Mouse (Mus musculus) liver, embryonic 13.5 days (tissue): ENCODE results near the gene Rabggtb. TPM values are rescaled to one million over a fixed set of nuclear protein-coding genes. Genes with fewer than 3 reads are reported as not detected.

Experiments used
- ATAC-seq: fragments of 200-750 bp; cut with Nextera tagmentation; 2 replicates; pipeline ENCODE4 v1.8.0; 2017; ENCODE audit warnings: low read depth, mild to moderate bottlenecking, moderate number of reproducible peaks, moderate library complexity
- DNase-seq: peaks from one replicate; pipeline ENCODE4 v3.0.0; 2022
- H3K27ac ChIP-seq: fragments of 300-500 bp; sonication (generic); 2 replicates; pipeline ENCODE4 v1.5.1; 2015; ENCODE audit warnings: moderate library complexity, mild to moderate bottlenecking, inconsistent platforms
- H3K27me3 ChIP-seq: fragments of 300-500 bp; sonication (generic); 2 replicates; pipeline ENCODE4 v1.6.1; 2015; ENCODE audit warnings: mild to moderate bottlenecking, inconsistent platforms
- H3K36me3 ChIP-seq: fragments of 300-500 bp; sonication (generic); 2 replicates; pipeline ENCODE4 v1.6.1; 2015; ENCODE audit warnings: mild to moderate bottlenecking, inconsistent platforms
- H3K4me1 ChIP-seq: fragments of 300-500 bp; sonication (generic); replicated peaks from 2 replicates; pipeline ENCODE4 v1.6.1; 2015; ENCODE audit warnings: inconsistent platforms
- H3K4me2 ChIP-seq: fragments of 300-500 bp; sonication (generic); 2 replicates; pipeline ENCODE4 v1.6.1; 2015; ENCODE audit warnings: inconsistent platforms, mild to moderate bottlenecking, moderate library complexity
- H3K4me3 ChIP-seq: fragments of 300-500 bp; sonication (generic); replicated peaks from 2 replicates; pipeline ENCODE4 v1.5.1; 2015; ENCODE audit warnings: mild to moderate bottlenecking, inconsistent platforms
- H3K9ac ChIP-seq: fragments of 300-500 bp; sonication (generic); 2 replicates; pipeline ENCODE4 v1.6.1; 2015; ENCODE audit warnings: mild to moderate bottlenecking, inconsistent platforms
- H3K9me3 ChIP-seq: fragments of 300-500 bp; sonication (generic); replicated peaks from 2 replicates; pipeline ENCODE4 v1.6.1; 2016; ENCODE audit warnings: inconsistent platforms
- WGBS: fragments of 180-500 bp; shearing (Covaris S2); methylation state at CpG from one replicate; pipeline ENCODE4 v1.1.7; 2015; ENCODE audit not compliant: insufficient replicate concordance; 5-methylcytosine and 5-hydroxymethylcytosine counted together
- polyA plus RNA-seq: library from polyadenylated mRNA; unstranded; fragments of >200 nt; fragmentation: Nextera tagmentation; extraction: Ambion mirVana; gene quantifications from 2 replicates; pipeline ENCODE4 v1.2.1, GENCODE M21; 2015

Gene Rabggtb
- polyA plus RNA-seq, 1 experiment from 2014 or later: 56.3 TPM

DNA sequence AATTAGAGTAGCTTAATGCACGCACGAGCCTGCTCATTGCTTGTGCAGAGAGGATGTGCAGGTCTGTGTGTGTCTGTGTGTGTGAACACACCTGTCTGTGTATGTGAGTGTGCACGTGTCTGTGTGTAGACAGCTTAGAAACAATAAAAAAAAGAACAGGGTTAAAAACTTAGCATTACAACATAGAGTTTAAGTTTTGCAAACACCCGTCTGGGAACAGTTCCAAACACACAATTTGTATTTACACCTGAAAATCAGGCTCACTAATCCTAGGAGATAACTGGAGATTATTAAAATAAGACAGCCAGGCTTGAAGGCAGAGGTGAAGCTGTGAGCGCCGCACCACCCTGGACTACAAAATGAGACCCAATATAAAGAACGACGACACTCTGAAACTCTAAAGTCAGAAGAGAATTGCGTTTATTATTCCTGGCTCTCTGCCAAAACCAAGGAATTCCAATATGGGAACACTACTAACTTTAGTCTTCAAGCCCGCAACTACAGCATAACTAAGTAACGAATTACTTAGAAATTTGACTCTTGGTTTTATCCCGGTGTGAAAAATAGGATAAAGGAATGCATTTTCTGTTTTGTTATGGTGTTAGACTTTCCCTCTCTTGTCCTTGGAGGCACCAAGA, 30.3 kb upstream of the Rabggtb start:
- Histone ChIP-seq H3K27ac (peak overlapping the region; percentile 81; the same call in 1 of the 2 replicates), H3K36me3 (peaks cover 21% of the 10 kb centered on the region), H3K4me2 (peak overlapping the region; percentile 89), H3K27me3 (no peaks in the 10 kb centered on the region), H3K9me3 (no peaks in the 10 kb centered on the region), H3K9ac (peak overlapping the region; percentile 88), H3K4me3 (peak overlapping the region; percentile 86), H3K4me1 (peaks cover 47% of the 10 kb centered on the region)
- WGBS: 61% methylated on average over 12 of the region's 12 CpGs
- DNase-seq (no peak), ATAC-seq (no peak)

DNA sequence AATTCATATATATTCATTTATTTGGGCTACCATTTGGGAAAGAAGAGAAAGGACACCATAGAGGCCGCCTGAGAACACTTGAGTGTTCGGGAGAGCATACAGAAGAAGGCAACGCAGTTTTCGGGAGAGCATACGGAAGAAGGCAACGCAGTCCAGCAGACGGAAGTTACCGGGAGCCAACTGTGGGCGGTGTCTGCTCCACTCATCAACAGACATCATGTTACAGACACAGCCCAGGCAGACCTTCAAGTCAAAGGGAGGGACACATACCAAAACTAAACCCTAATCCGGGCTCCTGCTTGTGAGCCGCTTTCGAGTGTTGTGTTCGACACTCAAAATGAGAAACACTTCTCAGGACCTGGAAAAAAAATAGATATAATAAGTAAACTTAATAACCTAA, 28.8 kb upstream of the Rabggtb start:
- peaks cover 36% of the 10 kb centered on the region for H3K36me3 ChIP-seq
- no peak overlapping the region for H3K27ac ChIP-seq
- H3K4me1 ChIP-seq: peaks cover 47% of the 10 kb centered on the region
- no peaks in the 10 kb centered on the region for H3K9me3 ChIP-seq
- H3K4me3 ChIP-seq: no peak overlapping the region
- ATAC-seq (no peak), DNase-seq (no peak)
- H3K4me2 ChIP-seq: no peak overlapping the region
- 90% methylated on average over 13 of the region's 13 CpGs for WGBS
- H3K9ac ChIP-seq: no peak overlapping the region
- H3K27me3 ChIP-seq: no peaks in the 10 kb centered on the region

DNA sequence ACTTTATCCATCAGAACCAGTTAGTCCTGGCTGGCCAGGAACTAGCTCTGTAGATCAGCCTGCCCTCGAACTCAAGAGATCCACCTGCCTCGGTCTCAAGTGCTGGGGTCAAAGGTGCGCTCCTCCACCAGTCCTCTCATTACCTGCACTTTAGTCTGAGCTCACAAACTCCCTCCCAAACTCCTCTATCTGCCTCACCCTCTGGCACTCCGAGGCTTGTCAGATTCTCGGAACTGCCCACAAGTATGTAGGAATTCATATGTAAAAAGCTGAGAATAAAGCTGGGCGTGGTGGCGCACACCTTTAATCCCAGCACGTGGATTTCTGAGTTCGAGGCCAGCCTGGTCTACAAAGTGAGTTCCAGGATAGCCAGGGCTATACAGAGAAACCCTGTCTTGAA, 27.7 kb upstream of the Rabggtb start:
- ATAC-seq (no peak), DNase-seq (no peak)
- Histone ChIP-seq H3K27me3 (no peaks in the 10 kb centered on the region), H3K9ac (no peak overlapping the region), H3K27ac (no peak overlapping the region), H3K4me1 (peaks cover 47% of the 10 kb centered on the region), H3K4me2 (no peak overlapping the region), H3K9me3 (no peaks in the 10 kb centered on the region), H3K4me3 (no peak overlapping the region), H3K36me3 (peaks cover 44% of the 10 kb centered on the region)
- WGBS: 81% methylated on average over 9 of the region's 9 CpGs

DNA sequence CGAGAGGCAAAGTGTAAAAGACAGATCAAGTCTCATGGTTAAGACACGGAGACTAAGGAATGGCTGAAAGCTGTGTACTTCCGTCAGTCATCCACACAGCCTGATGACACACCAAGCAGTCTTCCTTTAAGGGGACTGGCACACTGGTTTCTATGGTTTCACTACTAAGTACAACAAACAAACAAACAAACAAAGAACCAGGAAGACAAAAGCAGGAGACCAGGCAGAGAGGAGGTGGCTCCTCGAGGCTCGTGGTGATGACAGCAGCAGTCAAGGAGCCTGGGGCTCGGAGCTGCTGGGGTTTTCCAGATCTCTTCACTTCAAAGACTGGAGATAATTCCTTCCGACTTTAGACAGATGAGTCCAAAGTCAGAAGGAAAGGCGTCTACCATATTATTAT, 27.2 kb upstream of the Rabggtb start:
- H3K4me3 ChIP-seq: no peak overlapping the region
- DNase-seq (no peak), ATAC-seq (no peak)
- peaks cover 47% of the 10 kb centered on the region for H3K36me3 ChIP-seq
- no peak overlapping the region for H3K9ac ChIP-seq
- H3K27ac ChIP-seq: no peak overlapping the region
- no peak overlapping the region for H3K4me2 ChIP-seq
- no peaks in the 10 kb centered on the region for H3K9me3 ChIP-seq
- WGBS: 73% methylated on average over 8 of the region's 8 CpGs
- H3K4me1 ChIP-seq: peaks cover 42% of the 10 kb centered on the region
- no peaks in the 10 kb centered on the region for H3K27me3 ChIP-seq

DNA sequence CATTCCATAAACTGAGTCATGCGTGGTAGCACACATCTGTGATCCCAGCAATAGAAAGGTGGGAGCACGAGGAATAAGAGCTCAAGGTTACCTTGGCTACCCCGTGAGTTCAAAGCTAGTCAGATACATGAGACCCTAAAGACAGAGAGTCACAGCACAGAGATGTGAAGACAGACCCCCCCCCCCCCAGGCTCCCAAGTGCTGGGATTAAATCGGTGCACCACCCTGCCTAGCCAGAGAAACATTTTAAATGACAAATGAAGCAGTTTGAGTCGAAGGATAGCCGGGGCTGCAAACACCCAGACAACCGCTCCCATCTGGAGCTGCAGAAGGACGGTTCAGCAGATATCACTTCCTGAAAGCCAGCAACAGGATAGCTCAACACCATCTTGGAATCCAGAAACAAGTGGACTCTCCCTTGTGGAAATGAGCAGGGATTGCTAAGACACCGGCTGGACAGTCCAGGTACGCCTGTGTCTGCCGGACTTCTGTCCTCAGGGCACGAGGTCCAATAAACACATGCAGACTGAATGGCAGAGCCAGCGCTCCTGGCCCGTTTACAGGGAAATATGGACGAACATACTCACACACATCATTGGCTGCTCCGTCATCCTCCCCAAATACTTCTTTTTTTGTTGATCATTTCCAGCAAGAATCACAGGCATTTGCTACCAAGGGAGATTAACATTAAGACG, 24.5 kb upstream of the Rabggtb start:
- no peaks in the 10 kb centered on the region for H3K9me3 ChIP-seq
- H3K4me2 ChIP-seq: no peak overlapping the region
- H3K4me3 ChIP-seq: no peak overlapping the region
- no peaks in the 10 kb centered on the region for H3K27me3 ChIP-seq
- H3K27ac ChIP-seq: no peak overlapping the region
- 87% methylated on average over 17 of the region's 17 CpGs for WGBS
- DNase-seq (no peak), ATAC-seq (no peak)
- no peak overlapping the region for H3K9ac ChIP-seq
- peaks cover 20% of the 10 kb centered on the region for H3K4me1 ChIP-seq
- peaks cover 69% of the 10 kb centered on the region for H3K36me3 ChIP-seq

DNA sequence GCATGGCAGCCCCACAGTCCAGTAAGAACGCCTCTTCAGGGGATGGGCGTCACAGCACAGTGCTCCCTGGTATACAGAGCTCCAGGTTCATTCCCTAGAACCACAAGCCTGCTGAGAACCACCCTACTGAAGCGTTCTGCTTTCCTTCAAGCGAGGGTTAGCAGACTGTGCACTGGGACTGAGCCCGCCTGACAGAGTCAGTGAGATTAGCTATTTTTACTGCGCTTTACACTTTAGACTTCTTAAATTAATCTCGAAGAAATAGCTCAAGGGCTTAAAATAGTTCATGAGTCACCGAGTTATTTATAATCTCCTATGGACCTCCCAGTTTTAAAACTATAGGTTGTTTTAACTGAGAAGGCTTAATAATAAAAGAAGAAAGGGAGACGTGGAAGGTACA, 23.1 kb upstream of the Rabggtb start:
- Histone ChIP-seq H3K4me1 (peaks cover 10% of the 10 kb centered on the region; the same call in 1 of the 2 replicates), H3K4me2 (no peak overlapping the region), H3K9ac (no peak overlapping the region), H3K9me3 (no peaks in the 10 kb centered on the region), H3K27me3 (no peaks in the 10 kb centered on the region), H3K36me3 (peaks cover 71% of the 10 kb centered on the region), H3K4me3 (no peak overlapping the region), H3K27ac (no peak overlapping the region)
- 79% methylated on average over 9 of the region's 9 CpGs for WGBS
- ATAC-seq (no peak), DNase-seq (no peak)

DNA sequence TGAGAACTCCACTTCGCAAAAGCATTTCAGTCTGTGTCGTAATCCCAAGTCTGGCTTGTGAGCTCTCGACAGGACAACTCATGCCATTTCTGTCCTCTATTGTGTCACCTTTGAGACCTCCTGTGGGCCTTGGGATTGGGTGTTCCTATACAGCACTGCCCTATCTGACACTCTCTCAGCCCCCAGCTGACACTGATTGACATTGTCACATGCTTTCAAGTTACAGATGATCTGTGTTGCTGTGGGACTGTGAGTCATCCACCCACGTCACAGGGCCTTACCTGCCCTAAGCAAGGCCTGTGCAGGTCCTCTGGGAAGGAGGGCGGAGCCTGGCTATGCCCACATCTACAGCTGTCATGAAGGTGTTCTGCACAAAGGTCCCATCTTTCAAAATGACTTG, 19.7 kb upstream of the Rabggtb start:
- H3K27ac ChIP-seq: no peak overlapping the region
- no peak overlapping the region for H3K4me3 ChIP-seq
- H3K4me1 ChIP-seq: 0 out of 2 replicates have a peak, but pooled peaks cover 4% of the 10 kb centered on the region
- peaks cover 80% of the 10 kb centered on the region for H3K36me3 ChIP-seq
- no peak for ATAC-seq
- no peak for DNase-seq
- no peak overlapping the region for H3K4me2 ChIP-seq
- 73% methylated on average over 5 of the region's 5 CpGs for WGBS
- no peaks in the 10 kb centered on the region for H3K27me3 ChIP-seq
- H3K9me3 ChIP-seq: no peaks in the 10 kb centered on the region
- H3K9ac ChIP-seq: no peak overlapping the region

DNA sequence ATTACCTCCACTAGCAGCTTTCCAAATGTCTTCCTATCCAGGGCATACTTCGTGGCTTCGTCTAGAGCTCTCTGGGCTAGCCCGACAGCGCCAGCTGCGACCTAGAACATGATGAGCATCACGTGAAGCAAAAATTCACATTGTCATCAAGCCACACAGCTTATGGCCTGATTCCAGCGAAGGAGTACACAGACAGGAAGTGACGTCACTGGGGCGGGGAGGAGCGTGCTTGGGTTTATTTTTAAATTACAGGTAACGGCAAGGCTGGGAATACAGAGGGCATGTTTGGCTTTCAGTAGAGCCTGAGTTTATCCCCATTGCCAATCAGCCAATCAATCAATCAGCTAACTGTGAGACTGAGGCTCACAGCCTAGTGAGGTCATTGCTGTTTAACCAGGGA, 16.7 kb upstream of the Rabggtb start:
- Histone ChIP-seq H3K9me3 (no peaks in the 10 kb centered on the region), H3K9ac (no peak overlapping the region), H3K4me3 (no peak overlapping the region), H3K4me2 (no peak overlapping the region), H3K4me1 (0 out of 2 replicates have a peak, but pooled peaks cover 4% of the 10 kb centered on the region), H3K27me3 (no peaks in the 10 kb centered on the region), H3K36me3 (peaks cover 74% of the 10 kb centered on the region), H3K27ac (no peak overlapping the region)
- ATAC-seq (peak; percentile 27), DNase-seq (no peak)
- 85% methylated on average over 11 of the region's 11 CpGs for WGBS

DNA sequence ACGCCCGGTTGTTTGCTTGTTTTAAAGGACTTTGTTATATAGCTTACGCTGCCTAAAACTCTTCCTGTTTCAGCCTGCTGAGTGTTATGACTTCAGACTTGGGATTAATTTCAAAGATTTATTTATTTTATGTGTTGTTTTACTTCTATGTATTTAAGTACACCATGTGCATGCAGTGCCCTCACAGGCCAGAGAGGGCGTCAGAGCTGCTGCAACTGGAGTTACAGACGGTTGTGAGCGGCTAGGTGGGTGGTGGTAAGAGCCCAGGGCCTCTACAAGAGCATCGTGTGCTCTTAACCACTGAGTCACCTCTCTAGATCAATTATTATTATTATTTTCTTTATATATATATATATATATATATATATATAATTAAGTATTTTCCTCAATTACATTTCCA, 13.5 kb upstream of the Rabggtb start:
- no peak overlapping the region for H3K4me3 ChIP-seq
- H3K4me2 ChIP-seq: no peak overlapping the region
- H3K27me3 ChIP-seq: no peaks in the 10 kb centered on the region
- ATAC-seq (no peak), DNase-seq (no peak)
- 76% methylated on average over 7 of the region's 7 CpGs for WGBS
- H3K27ac ChIP-seq: no peak overlapping the region
- H3K4me1 ChIP-seq: no peaks in the 10 kb centered on the region
- H3K9me3 ChIP-seq: no peaks in the 10 kb centered on the region
- peaks cover 67% of the 10 kb centered on the region for H3K36me3 ChIP-seq
- no peak overlapping the region for H3K9ac ChIP-seq

DNA sequence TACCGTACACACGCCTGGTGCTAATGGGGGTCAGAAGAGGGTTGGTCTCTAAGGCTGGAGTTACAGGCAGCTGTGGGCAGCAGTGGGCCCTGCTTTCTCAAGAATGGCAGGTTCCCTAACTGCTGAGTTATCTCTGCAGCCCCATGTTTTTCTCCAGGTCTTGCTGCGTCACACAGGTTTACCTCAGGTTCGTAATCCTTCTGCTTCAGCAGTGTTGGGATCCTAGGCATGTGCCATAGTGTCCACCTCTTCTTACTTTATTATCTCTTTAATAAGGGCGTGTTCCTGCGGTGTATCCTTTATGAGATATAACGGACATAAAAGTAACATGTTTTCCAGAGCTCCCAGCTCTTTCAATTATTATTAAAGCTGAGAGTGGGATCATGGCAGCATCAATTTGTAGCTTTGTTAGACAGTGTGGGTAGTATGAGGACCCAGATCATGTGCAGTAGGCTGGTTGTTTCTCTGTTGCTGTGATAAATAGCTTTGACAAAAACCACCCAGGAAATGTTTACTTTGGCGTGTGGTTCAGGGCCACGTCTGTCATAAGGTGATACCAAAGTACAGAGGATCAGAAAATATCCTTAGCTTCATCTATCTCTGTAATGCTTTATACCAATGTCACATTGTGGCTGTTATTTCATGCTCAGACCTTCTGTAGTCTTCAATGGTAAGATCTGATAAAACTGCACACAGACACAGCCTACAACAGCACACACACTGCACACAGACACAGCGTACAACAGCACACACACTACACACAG, 8.5 kb upstream of the Rabggtb start:
- DNase-seq (no peak), ATAC-seq (no peak)
- H3K27me3 ChIP-seq: no peaks in the 10 kb centered on the region
- no peak overlapping the region for H3K9ac ChIP-seq
- no peaks in the 10 kb centered on the region for H3K9me3 ChIP-seq
- no peak overlapping the region for H3K27ac ChIP-seq
- H3K4me2 ChIP-seq: no peak overlapping the region
- 70% methylated on average over 10 of the region's 10 CpGs for WGBS
- no peak overlapping the region for H3K4me3 ChIP-seq
- peaks cover 39% of the 10 kb centered on the region for H3K36me3 ChIP-seq
- H3K4me1 ChIP-seq: no peaks in the 10 kb centered on the region

DNA sequence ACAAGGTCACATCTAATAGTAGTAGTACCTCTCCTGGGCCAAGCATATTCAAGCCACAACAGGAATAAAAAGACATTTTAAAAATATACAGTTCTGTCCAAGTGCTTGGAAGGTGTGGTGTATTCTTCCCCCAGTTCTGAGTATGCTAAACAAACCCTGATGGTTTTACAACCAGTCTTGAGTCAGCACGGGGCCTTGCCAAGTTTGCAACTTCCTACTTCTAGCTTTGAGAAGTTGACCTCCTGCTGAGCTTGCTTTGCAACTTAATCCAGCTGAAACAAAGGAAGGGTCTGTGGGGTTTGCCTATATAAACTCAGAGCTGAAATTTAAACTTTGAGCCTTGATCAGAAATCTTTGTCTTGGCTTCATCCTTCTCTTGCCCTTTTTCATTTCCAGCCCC, 4.4 kb upstream of the Rabggtb start:
- no peaks in the 10 kb centered on the region for H3K9me3 ChIP-seq
- no peak overlapping the region for H3K27ac ChIP-seq
- ATAC-seq: no peak
- no peak for DNase-seq
- WGBS: 18% methylated on average over 1 of the region's 1 CpGs
- no peak overlapping the region for H3K4me3 ChIP-seq
- no peak overlapping the region for H3K9ac ChIP-seq
- peaks cover 12% of the 10 kb centered on the region for H3K4me1 ChIP-seq
- no peaks in the 10 kb centered on the region for H3K27me3 ChIP-seq
- H3K36me3 ChIP-seq: peaks cover 15% of the 10 kb centered on the region
- no peak overlapping the region for H3K4me2 ChIP-seq
